Mouse (Mus musculus) neural tube, embryonic 15.5 days (tissue): Measurements from ENCODE around the gene Foxred1. TPM values are rescaled to one million over a fixed set of nuclear protein-coding genes. Genes with fewer than 3 reads are reported as not detected.

Source experiments
- ATAC-seq: fragments of 200-750 bp; cut with Nextera tagmentation; 2 replicates; pipeline ENCODE4 v1.8.0; 2017; ENCODE audit warnings: mild to moderate bottlenecking, moderate TSS enrichment, moderate library complexity; ENCODE audit not compliant: low FRiP score
- H3K27ac ChIP-seq: fragments of 300-500 bp; sonication (generic); replicated peaks from 2 replicates; pipeline ENCODE4 v1.5.1; 2015; ENCODE audit warnings: mild to moderate bottlenecking, inconsistent platforms
- H3K27me3 ChIP-seq: fragments of 300-500 bp; sonication (generic); replicated peaks from 2 replicates; pipeline ENCODE4 v1.6.1; 2015; ENCODE audit warnings: inconsistent platforms
- H3K36me3 ChIP-seq: fragments of 300-500 bp; sonication (generic); 2 replicates; pipeline ENCODE4 v1.6.1; 2015; ENCODE audit warnings: inconsistent platforms
- H3K4me1 ChIP-seq: fragments of 300-500 bp; sonication (generic); 2 replicates; pipeline ENCODE4 v1.6.1; 2015; ENCODE audit warnings: inconsistent platforms
- H3K4me2 ChIP-seq: fragments of 300-500 bp; sonication (generic); 2 replicates; pipeline ENCODE4 v1.6.1; 2015; ENCODE audit warnings: inconsistent platforms, mild to moderate bottlenecking, moderate library complexity
- H3K4me3 ChIP-seq: fragments of 300-500 bp; sonication (generic); replicated peaks from 2 replicates; pipeline ENCODE4 v1.5.1; 2015; ENCODE audit warnings: mild to moderate bottlenecking, inconsistent platforms
- H3K9ac ChIP-seq: fragments of 300-500 bp; sonication (generic); replicated peaks from 2 replicates; pipeline ENCODE4 v1.6.1; 2015; ENCODE audit warnings: mild to moderate bottlenecking, inconsistent platforms
- H3K9me3 ChIP-seq: fragments of 300-500 bp; sonication (generic); replicated peaks from 2 replicates; pipeline ENCODE4 v1.6.1; 2016; ENCODE audit warnings: inconsistent platforms
- WGBS: fragments of 180-500 bp; shearing (Covaris S2); methylation state at CpG from one replicate; pipeline ENCODE4 v1.1.7; 2015; ENCODE audit warnings: mixed read lengths; 5-methylcytosine and 5-hydroxymethylcytosine counted together
- polyA plus RNA-seq: library from polyadenylated mRNA; unstranded; fragments of >200 nt; fragmentation: Nextera tagmentation; extraction: Ambion mirVana; gene quantifications from 2 replicates; pipeline ENCODE4 v1.2.1, GENCODE M21; 2015

Gene Foxred1
- polyA plus RNA-seq, 1 experiment from 2014 or later: 48.2 TPM

DNA sequence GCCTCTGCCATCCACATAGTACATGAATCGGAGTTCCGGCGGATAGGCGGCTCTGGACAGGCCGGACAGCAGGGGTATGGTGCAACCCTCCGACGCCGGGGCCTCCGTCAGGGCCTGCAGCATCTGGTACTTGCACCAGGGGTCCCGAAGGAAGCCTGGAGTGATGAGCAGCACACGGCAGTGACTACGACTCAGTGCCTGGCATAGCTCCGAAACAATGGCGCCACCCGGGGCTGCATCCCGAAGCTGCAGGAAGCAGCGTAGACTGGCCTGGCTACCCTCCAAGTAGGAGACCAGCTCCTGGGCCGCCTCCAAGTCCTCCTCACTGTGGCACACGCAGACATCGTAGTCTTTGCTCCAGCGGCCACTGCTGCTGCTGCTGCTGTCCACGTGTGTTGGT is 22.2 kb downstream of the Foxred1 start:
- H3K27me3 ChIP-seq: no peaks in the 10 kb centered on the region
- H3K4me1 ChIP-seq: peaks cover 6% of the 10 kb centered on the region; the same call in 1 of the 2 replicates
- H3K9ac ChIP-seq: no peak overlapping the region
- no peak overlapping the region for H3K4me3 ChIP-seq
- no peaks in the 10 kb centered on the region for H3K36me3 ChIP-seq
- peak; percentile 46 for ATAC-seq
- no peak overlapping the region for H3K27ac ChIP-seq
- no peaks in the 10 kb centered on the region for H3K9me3 ChIP-seq
- 68% methylated on average over 22 of the region's 22 CpGs for WGBS
- H3K4me2 ChIP-seq: 0 out of 2 replicates have a peak overlapping the region, but pooled peaks have one; percentile 15

DNA sequence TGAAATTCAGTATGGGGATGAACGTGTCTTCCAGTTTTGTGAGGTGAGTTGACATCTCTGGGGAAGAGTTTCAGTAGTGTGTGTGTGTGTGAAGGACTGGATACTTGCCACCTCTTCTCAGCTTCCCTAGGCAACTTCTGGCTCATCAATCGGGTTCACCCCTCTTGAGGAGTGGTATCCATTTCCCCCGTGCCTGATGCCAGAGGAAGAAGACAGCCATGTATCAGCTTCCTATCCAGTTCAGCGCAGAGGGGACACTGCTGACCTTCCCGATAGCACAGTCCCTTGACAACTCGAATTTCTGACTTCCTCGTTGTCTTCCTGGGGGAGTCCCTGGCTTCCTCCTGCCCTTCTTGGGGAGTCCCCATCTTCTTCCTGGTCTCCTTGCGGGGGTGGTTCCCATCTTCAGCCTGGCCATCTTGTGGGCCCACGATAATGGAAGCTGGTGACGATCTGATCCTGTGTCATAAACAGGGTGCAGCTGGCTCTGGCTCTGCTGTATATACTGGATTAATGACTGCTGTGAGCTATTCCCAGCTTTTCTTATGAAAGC is 23.4 kb downstream of the Foxred1 start:
- peaks cover 6% of the 10 kb centered on the region; the same call in 1 of the 2 replicates for H3K4me1 ChIP-seq
- H3K9me3 ChIP-seq: no peaks in the 10 kb centered on the region
- H3K27me3 ChIP-seq: no peaks in the 10 kb centered on the region
- H3K9ac ChIP-seq: no peak overlapping the region
- WGBS: 90% methylated on average over 10 of the region's 10 CpGs
- no peaks in the 10 kb centered on the region for H3K36me3 ChIP-seq
- ATAC-seq: no peak
- no peak overlapping the region for H3K4me2 ChIP-seq
- H3K4me3 ChIP-seq: no peak overlapping the region
- no peak overlapping the region for H3K27ac ChIP-seq

DNA sequence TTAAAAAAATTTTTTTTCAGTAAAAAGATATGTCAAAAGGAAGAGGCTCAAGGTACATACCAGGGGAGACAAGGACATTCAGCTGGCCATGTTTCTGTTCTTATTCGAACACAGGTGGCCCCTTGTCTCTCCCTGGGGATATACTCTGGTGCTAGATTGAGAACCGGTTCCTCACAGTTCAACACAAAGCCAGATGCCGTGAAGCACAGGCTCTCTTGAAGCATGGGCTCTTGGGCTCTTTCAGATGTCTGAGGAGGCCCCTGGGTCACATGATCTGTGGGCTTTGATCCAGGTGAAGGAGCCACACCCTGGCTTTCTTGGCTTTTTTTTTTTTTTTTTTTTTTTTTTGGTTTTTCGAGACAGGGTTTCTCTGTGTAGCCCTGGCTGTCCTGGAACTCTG is 24.4 kb downstream of the Foxred1 start:
- Histone ChIP-seq H3K4me2 (no peak overlapping the region), H3K27ac (no peak overlapping the region), H3K27me3 (no peaks in the 10 kb centered on the region), H3K9me3 (no peaks in the 10 kb centered on the region), H3K4me1 (peaks cover 6% of the 10 kb centered on the region; the same call in 1 of the 2 replicates), H3K36me3 (no peaks in the 10 kb centered on the region), H3K9ac (no peak overlapping the region), H3K4me3 (no peak overlapping the region)
- 81% methylated on average over 3 of the region's 4 CpGs for WGBS
- ATAC-seq: no peak

DNA sequence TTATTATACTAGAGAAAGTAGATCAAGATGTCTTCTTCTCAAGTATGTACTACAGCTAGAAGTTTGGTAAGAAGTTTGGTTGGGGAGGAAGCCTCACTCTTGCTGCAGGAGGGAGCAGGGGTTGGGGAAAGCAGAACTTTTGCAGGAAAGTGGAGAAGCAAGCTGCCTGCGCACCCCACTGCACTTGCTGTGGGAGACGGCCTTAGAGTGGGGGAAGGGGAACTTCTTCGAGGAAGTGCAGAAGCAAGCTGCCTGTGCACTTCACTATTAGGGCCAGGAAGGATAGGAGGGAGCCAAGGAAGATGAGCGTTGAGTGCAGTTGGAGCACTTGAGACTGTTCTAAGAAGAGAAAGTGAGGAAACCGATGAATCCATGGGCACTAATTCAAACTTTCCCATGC is 27.5 kb downstream of the Foxred1 start:
- no peaks in the 10 kb centered on the region for H3K27me3 ChIP-seq
- no peak overlapping the region for H3K4me3 ChIP-seq
- H3K9me3 ChIP-seq: no peaks in the 10 kb centered on the region
- no peak overlapping the region for H3K27ac ChIP-seq
- H3K4me1 ChIP-seq: no peaks in the 10 kb centered on the region
- H3K4me2 ChIP-seq: no peak overlapping the region
- no peak overlapping the region for H3K9ac ChIP-seq
- H3K36me3 ChIP-seq: no peaks in the 10 kb centered on the region
- WGBS: 71% methylated on average over 5 of the region's 5 CpGs
- ATAC-seq: no peak

DNA sequence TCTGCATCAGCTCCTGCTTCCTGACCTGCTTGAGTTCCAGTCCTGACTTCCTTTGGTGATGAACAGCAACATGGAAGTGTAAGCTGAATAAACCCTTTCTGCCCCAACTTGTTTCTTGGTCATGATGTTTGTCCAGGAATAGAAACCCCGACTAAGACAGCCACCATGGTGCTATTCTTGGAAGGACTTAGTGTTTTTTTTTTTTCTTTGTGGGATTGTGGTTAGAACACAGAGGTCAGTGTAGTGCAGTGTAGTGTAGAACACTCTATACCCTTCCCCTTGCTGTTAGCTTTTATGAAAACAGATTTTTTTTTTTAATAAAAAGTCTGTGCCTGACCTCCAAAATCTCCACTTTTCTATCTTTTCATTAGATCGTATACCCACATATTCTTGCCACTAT is 28.0 kb downstream of the Foxred1 start:
- ATAC-seq: no peak
- no peak overlapping the region for H3K4me3 ChIP-seq
- H3K4me1 ChIP-seq: no peaks in the 10 kb centered on the region
- H3K27ac ChIP-seq: no peak overlapping the region
- no peak overlapping the region for H3K4me2 ChIP-seq
- no peaks in the 10 kb centered on the region for H3K9me3 ChIP-seq
- 89% methylated on average over 2 of the region's 2 CpGs for WGBS
- no peaks in the 10 kb centered on the region for H3K36me3 ChIP-seq
- H3K9ac ChIP-seq: no peak overlapping the region
- H3K27me3 ChIP-seq: no peaks in the 10 kb centered on the region

DNA sequence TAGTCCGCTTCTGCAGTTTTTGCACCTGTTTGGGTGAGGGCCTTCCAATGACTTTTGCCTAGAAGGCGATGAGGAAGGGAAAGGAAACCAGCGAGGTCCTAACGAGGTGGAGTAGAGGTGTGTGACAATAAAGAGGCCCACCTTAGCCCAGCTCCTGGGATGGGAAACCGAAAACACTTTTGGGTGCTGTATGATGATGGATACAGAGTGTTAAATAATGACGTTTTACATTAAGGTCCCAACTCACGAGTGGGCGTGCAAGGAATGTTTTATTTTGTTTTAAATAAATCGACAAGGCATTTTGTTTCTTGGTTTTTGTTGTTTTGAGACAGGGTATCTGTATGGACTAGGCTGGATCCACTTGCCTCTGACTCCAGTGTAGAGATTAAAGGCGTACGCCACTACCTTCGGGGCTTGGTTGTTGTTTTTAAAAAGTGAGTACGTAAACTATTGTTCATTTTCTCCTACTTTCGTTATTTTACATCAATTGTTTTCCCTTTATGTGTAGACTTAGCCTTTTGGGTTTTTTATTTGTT is 34.7 kb downstream of the Foxred1 start:
- Histone ChIP-seq H3K4me2 (peak overlapping the region; percentile 72), H3K9me3 (no peaks in the 10 kb centered on the region), H3K4me3 (peak overlapping the region; percentile 74), H3K4me1 (peaks cover 14% of the 10 kb centered on the region), H3K27me3 (no peaks in the 10 kb centered on the region), H3K36me3 (no peaks in the 10 kb centered on the region), H3K27ac (peak overlapping the region; percentile 95), H3K9ac (peak overlapping the region; percentile 47)
- ATAC-seq: peak; percentile 40
- WGBS: 50% methylated on average over 14 of the region's 14 CpGs

DNA sequence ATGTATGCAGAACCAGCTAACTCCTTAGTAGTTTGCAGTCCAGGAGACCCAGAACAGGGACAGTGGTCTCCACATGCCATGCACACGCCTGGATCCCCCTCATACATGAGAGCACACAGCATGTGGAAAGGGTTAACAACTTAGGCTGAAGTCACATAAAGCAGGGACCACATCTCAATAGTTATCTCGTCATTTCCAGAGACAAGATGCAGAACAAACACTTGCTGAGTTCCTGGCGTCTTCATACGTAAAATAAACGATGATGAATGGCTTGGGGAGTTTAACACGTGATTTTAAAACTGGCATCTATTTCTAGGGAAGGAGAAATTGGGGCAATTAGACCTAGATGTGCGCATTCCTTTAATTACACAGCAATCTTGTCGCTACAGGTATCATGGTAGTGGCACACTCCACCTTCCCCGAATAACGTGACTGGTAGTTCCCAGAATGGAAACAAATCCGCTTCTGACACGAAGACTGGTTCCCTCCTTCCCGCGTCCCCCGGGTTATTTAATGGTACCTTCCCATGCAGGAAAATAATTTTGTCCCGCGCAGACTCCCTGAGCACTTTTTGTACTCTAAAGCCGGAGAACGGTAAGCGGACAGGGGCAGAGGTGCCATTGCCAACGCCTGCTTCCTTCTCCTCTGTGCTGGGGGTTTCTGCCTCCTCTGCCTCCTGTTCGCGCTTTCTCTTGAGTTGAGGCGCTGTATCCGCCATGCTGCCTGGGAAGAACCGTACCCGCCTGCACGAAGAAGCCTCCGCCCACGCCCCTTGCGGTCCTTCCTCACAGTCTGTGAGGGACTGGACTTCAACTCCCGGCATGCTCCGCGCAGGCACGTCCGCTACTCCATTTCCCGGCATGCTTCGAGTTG is 35.4 kb downstream of the Foxred1 start, which contains the start of gene Dcps:
Gene Dcps (minus strand): TSS at position 811 of the 873 bp plus-strand sequence.
- peak within 1 kb of the TSS; percentile 95 for H3K27ac ChIP-seq
- H3K4me3 ChIP-seq: peak within 1 kb of the TSS; percentile 74
- no peaks in the 10 kb centered on the region for H3K27me3 ChIP-seq
- peaks cover 4% of the 10 kb centered on the region; the same call in 1 of the 2 replicates for H3K36me3 ChIP-seq
- ATAC-seq: peak; percentile 97
- H3K4me1 ChIP-seq: peaks cover 14% of the 10 kb centered on the region
- WGBS: under 1% methylated on average over 38 of the region's 38 CpGs
- H3K9ac ChIP-seq: peak within 1 kb of the TSS; percentile 64
- H3K9me3 ChIP-seq: no peaks in the 10 kb centered on the region
- peak within 1 kb of the TSS; percentile 72 for H3K4me2 ChIP-seq

DNA sequence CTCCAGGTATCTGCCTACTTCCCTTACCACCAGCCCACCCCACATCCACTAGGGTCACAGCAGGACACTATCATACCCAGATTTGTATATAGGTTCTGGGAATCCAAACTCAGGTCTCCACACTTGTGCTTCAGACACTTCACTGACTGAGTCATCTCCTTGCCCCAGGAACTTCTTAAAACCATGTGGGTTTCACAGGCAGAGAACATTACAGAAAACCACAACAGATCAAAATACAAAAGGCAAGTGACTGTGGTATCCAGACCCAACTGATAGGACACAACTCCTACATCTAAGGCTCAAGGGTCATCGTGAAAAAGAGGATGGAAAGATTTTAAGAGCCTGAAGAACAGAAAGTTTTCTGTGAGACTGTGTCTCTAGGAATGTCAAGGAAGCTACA is 37.5 kb downstream of the Foxred1 start:
- no peak overlapping the region for H3K9ac ChIP-seq
- peaks cover 10% of the 10 kb centered on the region for H3K36me3 ChIP-seq
- H3K4me1 ChIP-seq: peaks cover 14% of the 10 kb centered on the region
- no peaks in the 10 kb centered on the region for H3K9me3 ChIP-seq
- WGBS: 87% methylated on average over 1 of the region's 1 CpGs
- no peak overlapping the region for H3K4me3 ChIP-seq
- no peaks in the 10 kb centered on the region for H3K27me3 ChIP-seq
- no peak overlapping the region for H3K4me2 ChIP-seq
- H3K27ac ChIP-seq: no peak overlapping the region
- ATAC-seq: no peak

DNA sequence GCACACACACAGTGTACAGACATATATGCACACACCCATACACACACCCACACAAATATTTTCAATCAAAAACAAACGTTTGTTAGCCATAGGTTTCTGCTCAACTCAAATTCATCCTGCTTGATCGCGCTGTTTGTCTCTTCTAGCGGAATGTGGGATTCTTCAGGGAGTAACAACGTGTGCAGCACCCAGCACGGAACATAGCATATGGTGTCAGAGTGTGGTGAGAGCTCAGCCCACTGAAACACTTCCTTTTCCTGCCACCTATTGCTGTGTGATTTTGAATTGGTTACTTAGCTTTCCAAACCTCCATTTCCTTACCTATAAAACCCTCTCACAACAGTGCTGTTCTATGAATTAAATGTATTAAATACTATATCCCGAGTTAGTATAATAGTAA is 40.8 kb downstream of the Foxred1 start:
- H3K27me3 ChIP-seq: no peaks in the 10 kb centered on the region
- no peak overlapping the region for H3K4me3 ChIP-seq
- no peak overlapping the region for H3K4me2 ChIP-seq
- 95% methylated on average over 7 of the region's 7 CpGs for WGBS
- peaks cover 10% of the 10 kb centered on the region for H3K4me1 ChIP-seq
- no peaks in the 10 kb centered on the region for H3K9me3 ChIP-seq
- H3K36me3 ChIP-seq: peaks cover 10% of the 10 kb centered on the region
- H3K9ac ChIP-seq: no peak overlapping the region
- no peak for ATAC-seq
- H3K27ac ChIP-seq: no peak overlapping the region

DNA sequence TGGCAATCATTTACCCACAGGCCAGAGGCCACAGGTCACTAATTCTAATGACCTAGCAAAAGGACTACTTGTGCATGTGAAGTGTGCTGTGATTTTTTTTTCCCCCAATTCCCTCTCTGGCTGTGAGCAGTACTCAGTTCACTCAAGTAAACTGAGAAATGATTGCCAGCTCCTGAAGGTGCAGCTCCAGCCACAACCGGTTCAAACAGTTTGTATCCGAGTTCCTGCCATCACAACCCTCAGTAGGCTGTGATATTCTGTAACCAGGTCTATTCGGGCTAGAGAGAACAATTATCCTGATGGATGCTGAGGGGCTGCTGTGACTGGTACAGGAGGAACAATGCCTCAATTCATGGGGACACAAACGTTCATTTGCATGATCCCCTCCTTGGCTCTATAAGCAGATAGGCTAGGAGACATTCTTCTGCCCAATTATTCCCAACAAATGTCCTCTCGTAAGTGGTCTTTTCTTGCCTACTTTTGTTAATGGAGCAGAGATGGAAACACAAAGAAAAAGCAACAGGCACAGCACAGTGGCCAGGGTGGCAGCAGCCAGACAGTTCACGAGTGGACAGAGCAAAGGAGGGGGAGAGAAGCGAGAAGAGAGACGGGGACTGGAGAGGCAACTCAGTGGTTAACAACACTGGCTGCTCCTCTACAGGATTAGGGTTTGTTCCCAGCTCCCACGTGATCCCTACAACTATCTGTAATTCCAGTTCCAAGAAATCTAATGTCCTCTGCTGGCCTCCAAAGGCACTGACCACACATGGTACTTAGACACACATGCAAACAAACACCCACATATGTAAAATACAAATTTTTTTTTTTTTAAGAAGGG is 43.8 kb downstream of the Foxred1 start:
- H3K4me1 ChIP-seq: no peaks in the 10 kb centered on the region
- H3K4me2 ChIP-seq: no peak overlapping the region
- no peak overlapping the region for H3K4me3 ChIP-seq
- H3K9me3 ChIP-seq: no peaks in the 10 kb centered on the region
- no peak overlapping the region for H3K27ac ChIP-seq
- 22% methylated on average over 9 of the region's 9 CpGs for WGBS
- no peak for ATAC-seq
- H3K27me3 ChIP-seq: no peaks in the 10 kb centered on the region
- peaks cover 10% of the 10 kb centered on the region for H3K36me3 ChIP-seq
- no peak overlapping the region for H3K9ac ChIP-seq

DNA sequence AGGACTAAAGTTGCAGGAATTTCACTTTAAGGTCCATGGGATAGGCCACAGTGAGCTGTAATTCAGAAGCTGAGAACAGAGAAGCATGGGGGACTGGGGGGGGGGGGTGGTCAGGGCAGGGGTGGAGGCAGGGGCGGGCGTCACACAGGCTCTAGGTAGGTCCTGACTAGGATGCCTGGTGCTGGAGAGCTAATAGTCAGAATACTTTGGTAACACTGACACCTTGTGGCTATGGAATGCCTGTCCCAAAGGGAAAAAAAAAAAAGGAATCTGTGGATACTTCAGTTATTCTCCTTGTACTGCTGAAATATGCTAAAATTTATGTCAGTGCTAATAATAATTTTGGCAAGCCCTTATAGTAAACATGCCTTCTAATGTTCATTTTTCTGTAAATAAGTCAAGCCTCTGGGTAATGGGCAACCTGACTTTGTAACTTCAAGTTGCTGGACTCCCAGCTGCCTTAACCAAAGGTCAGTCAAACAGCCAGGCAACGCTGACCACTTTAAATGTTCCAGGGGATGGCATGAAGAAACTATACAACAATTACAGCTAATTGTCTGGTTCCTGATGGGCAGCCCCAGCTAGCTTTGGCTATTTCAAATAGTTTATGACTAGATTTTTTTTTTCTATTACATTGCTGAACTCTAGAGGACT is 44.6 kb downstream of the Foxred1 start:
- Histone ChIP-seq H3K9ac (no peak overlapping the region), H3K27ac (no peak overlapping the region), H3K27me3 (no peaks in the 10 kb centered on the region), H3K36me3 (peaks cover 10% of the 10 kb centered on the region), H3K4me3 (no peak overlapping the region), H3K4me1 (no peaks in the 10 kb centered on the region), H3K9me3 (no peaks in the 10 kb centered on the region), H3K4me2 (no peak overlapping the region)
- ATAC-seq: peak; percentile 79
- 14% methylated on average over 3 of the region's 3 CpGs for WGBS
